Mouse (Mus musculus): Measurements from ENCODE around the gene Slc7a3. TPM values are rescaled to one million over a fixed set of nuclear protein-coding genes. Genes with fewer than 3 reads are reported as not detected.
A peak's percentile ranks its signal among the peaks of the same experiment; 100 is the strongest.

The Slc7a3 gene
- 0.67 and 1.0 TPM in 2 replicates for polyA plus RNA-seq (2014; fragmentation: Nextera tagmentation; extraction: Ambion mirVana)

GRCm38 (mm10) chrX:101085920-101086319 is at the start of gene Slc7a3:
Slc7a3 (minus strand) TSS chrX:101086020.
- H3K27ac ChIP-seq (replicated peaks in 1 of 2; ENCODE audit: control insufficient read depth in 1 of 2, insufficient read depth in 1 of 2, low read depth in 2 of 2, low read length in 2 of 2): no peak within 1 kb of the TSS
- ATAC-seq (ENCODE audit: insufficient number of reproducible peaks, insufficient read depth, low FRiP score, low read depth): no peak
- H3K4me3 ChIP-seq (ENCODE audit: control insufficient read depth in 1 of 2, insufficient read depth in 1 of 2, low read depth in 1 of 2, low read length in 2 of 2): peak within 1 kb of the TSS; percentile 26 to 31
- H3K36me3 ChIP-seq (ENCODE audit: control insufficient read depth, insufficient read depth, low read length): no peaks in the 10 kb centered on the region
- no peaks in the 10 kb centered on the region for H3K4me1 ChIP-seq (ENCODE audit: control insufficient read depth in 2 of 2, insufficient read depth in 2 of 2, low read length in 2 of 2)
- peaks cover 12% of the 10 kb centered on the region; the same call in 1 of the 2 replicates for H3K27me3 ChIP-seq (ENCODE audit: control insufficient read depth, insufficient read depth, low read length)
- peak within 1 kb of the TSS; percentile 65 for H3K4me2 ChIP-seq (ENCODE audit: low read length)
- WGBS: 30% methylated on average over 11 of the region's 11 CpGs
- H3K9ac ChIP-seq (ENCODE audit: low read length): 0 out of 2 replicates have a peak within 1 kb of the TSS, but pooled peaks have one; percentile 22
- H3K9me3 ChIP-seq (ENCODE audit: control insufficient read depth, low read length): no peaks in the 10 kb centered on the region

DNA sequence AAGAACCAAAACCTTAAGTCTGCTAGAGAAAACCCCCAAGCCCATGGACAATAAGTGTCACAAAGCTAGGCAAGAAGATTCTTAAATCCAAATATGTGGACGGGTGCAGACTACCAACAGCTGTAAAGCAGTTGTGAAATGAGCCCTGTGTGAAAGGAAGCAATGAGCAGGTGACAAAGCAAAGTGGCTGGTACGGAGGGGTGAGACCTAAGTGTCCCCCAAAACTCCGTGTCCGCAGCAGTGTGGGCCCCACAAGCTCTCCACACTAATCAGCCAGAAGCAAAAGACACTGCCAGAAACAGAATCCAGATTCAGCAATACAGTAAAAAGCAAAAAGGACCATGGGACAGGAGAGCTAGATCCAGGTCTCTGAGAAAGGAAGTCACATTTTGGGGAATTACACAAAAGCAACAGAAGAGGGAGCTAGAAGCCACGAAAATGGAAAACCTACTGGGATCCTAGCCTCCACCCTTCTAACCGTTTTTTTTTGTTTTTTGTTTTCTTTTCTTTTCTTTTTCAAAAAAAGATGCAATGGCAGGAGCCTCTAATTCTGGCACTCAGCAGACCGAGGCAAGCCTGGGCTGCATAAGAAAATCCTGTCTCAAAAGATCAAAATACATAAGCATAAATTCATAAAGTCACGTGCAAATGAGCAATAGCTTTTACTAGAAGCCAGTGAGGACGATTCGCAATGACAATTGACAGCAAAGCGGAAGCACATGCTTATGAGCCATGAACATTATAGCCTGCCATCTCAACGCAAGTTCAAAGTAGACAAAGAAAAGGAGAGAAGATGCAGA is 46.4 kb upstream of the Slc7a3 start:
- no peaks in the 10 kb centered on the region for H3K9me3 ChIP-seq (ENCODE audit: control insufficient read depth, low read length)
- peak overlapping the region in 1 of 2 experiments; percentile 19; a peak in 1 of 4 replicates for H3K4me3 ChIP-seq (ENCODE audit: control insufficient read depth in 1 of 2, insufficient read depth in 1 of 2, low read depth in 1 of 2, low read length in 2 of 2)
- H3K9ac ChIP-seq (ENCODE audit: low read length): no peak overlapping the region
- no peaks in the 10 kb centered on the region for H3K36me3 ChIP-seq (ENCODE audit: control insufficient read depth, insufficient read depth, low read length)
- ATAC-seq (ENCODE audit: insufficient number of reproducible peaks, insufficient read depth, low FRiP score, low read depth): no peak
- no peaks in the 10 kb centered on the region for H3K4me1 ChIP-seq (ENCODE audit: control insufficient read depth in 2 of 2, insufficient read depth in 2 of 2, low read length in 2 of 2)
- no peaks in the 10 kb centered on the region for H3K27me3 ChIP-seq (ENCODE audit: control insufficient read depth, insufficient read depth, low read length)
- WGBS: 38% methylated on average over 12 of the region's 12 CpGs
- no peak overlapping the region for H3K27ac ChIP-seq (replicated peaks in 1 of 2; ENCODE audit: control insufficient read depth in 1 of 2, insufficient read depth in 1 of 2, low read depth in 2 of 2, low read length in 2 of 2)
- H3K4me2 ChIP-seq (ENCODE audit: low read length): peak overlapping the region; percentile 54

DNA sequence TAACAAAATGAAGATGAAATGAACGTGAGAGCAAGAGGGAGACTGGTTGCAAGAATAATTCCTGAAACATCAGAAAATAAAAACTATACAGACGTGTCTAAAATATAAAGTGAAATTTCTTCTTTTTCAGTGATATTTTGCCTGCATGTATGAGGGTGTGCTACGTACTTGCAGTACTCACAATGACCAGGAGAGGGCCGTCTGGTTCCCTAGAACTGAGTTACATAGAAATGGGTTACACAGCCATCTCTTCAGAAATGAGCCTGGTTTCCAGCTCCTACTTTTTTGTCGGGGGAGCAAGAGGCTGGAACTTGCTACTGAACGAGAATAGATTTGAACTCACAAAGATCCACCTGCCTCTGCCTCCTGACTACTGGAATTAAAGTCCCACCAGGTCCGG is 45.2 kb upstream of the Slc7a3 start:
- H3K27ac ChIP-seq (replicated peaks in 1 of 2; ENCODE audit: control insufficient read depth in 1 of 2, insufficient read depth in 1 of 2, low read depth in 2 of 2, low read length in 2 of 2): no peak overlapping the region
- H3K27me3 ChIP-seq (ENCODE audit: control insufficient read depth, insufficient read depth, low read length): no peaks in the 10 kb centered on the region
- ATAC-seq (ENCODE audit: insufficient number of reproducible peaks, insufficient read depth, low FRiP score, low read depth): no peak
- H3K4me3 ChIP-seq (ENCODE audit: control insufficient read depth in 1 of 2, insufficient read depth in 1 of 2, low read depth in 1 of 2, low read length in 2 of 2): no peak overlapping the region
- no peak overlapping the region for H3K4me2 ChIP-seq (ENCODE audit: low read length)
- no peaks in the 10 kb centered on the region for H3K9me3 ChIP-seq (ENCODE audit: control insufficient read depth, low read length)
- H3K9ac ChIP-seq (ENCODE audit: low read length): no peak overlapping the region
- H3K36me3 ChIP-seq (ENCODE audit: control insufficient read depth, insufficient read depth, low read length): no peaks in the 10 kb centered on the region
- 26% methylated on average over 7 of the region's 7 CpGs for WGBS
- peaks cover 0 to 4% of the 10 kb centered on the region in 2 experiments; a peak in 2 of 4 replicates for H3K4me1 ChIP-seq (ENCODE audit: control insufficient read depth in 2 of 2, insufficient read depth in 2 of 2, low read length in 2 of 2)

- ATAC-seq (ENCODE audit: insufficient number of reproducible peaks, insufficient read depth, low FRiP score, low read depth): no peak
- no peak overlapping the region for H3K4me3 ChIP-seq (ENCODE audit: control insufficient read depth in 1 of 2, insufficient read depth in 1 of 2, low read depth in 1 of 2, low read length in 2 of 2)
- no peaks in the 10 kb centered on the region for H3K9me3 ChIP-seq (ENCODE audit: control insufficient read depth, low read length)
- no peak overlapping the region for H3K27ac ChIP-seq (replicated peaks in 1 of 2; ENCODE audit: control insufficient read depth in 1 of 2, insufficient read depth in 1 of 2, low read depth in 2 of 2, low read length in 2 of 2)
- no peaks in the 10 kb centered on the region for H3K27me3 ChIP-seq (ENCODE audit: control insufficient read depth, insufficient read depth, low read length)
- WGBS: 80% methylated on average over 2 of the region's 2 CpGs
- no peak overlapping the region for H3K9ac ChIP-seq (ENCODE audit: low read length)
- peaks cover 0 to 4% of the 10 kb centered on the region in 2 experiments; a peak in 2 of 4 replicates for H3K4me1 ChIP-seq (ENCODE audit: control insufficient read depth in 2 of 2, insufficient read depth in 2 of 2, low read length in 2 of 2)
- H3K4me2 ChIP-seq (ENCODE audit: low read length): no peak overlapping the region
- no peaks in the 10 kb centered on the region for H3K36me3 ChIP-seq (ENCODE audit: control insufficient read depth, insufficient read depth, low read length)
Observed at GRCm38 (mm10) chrX:101128559-101128958, 42.7 kb upstream of the Slc7a3 start.

DNA sequence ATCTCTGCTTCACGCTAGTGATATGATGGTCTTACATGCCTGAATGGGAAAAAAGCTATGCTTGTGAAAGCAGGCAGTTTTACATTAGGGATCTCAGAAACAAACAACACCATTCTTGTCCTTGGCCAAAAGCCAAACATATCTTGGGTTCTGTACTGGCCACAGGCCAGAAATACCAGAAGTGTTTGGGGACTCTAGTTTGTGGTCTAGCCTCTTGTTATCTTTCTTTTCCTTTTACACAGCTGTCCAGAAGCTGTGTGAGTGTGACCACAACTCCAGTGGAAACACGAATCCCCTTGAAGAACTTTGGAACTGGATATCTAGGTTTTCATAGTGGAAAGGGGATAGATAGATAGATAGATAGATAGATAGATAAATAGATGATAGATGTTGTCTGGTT is 41.2 kb upstream of the Slc7a3 start:
- WGBS: 33% methylated on average over 2 of the region's 2 CpGs
- ATAC-seq (ENCODE audit: insufficient number of reproducible peaks, insufficient read depth, low FRiP score, low read depth): no peak
- H3K9me3 ChIP-seq (ENCODE audit: control insufficient read depth, low read length): no peaks in the 10 kb centered on the region
- H3K4me3 ChIP-seq (ENCODE audit: control insufficient read depth in 1 of 2, insufficient read depth in 1 of 2, low read depth in 1 of 2, low read length in 2 of 2): no peak overlapping the region
- H3K36me3 ChIP-seq (ENCODE audit: control insufficient read depth, insufficient read depth, low read length): no peaks in the 10 kb centered on the region
- no peak overlapping the region for H3K9ac ChIP-seq (ENCODE audit: low read length)
- H3K4me1 ChIP-seq (ENCODE audit: control insufficient read depth in 2 of 2, insufficient read depth in 2 of 2, low read length in 2 of 2): peaks cover 0 to 4% of the 10 kb centered on the region in 2 experiments; a peak in 2 of 4 replicates
- no peaks in the 10 kb centered on the region for H3K27me3 ChIP-seq (ENCODE audit: control insufficient read depth, insufficient read depth, low read length)
- H3K27ac ChIP-seq (replicated peaks in 1 of 2; ENCODE audit: control insufficient read depth in 1 of 2, insufficient read depth in 1 of 2, low read depth in 2 of 2, low read length in 2 of 2): peak overlapping the region; percentile 41 to 70; a peak in 1 of 4 replicates
- H3K4me2 ChIP-seq (ENCODE audit: low read length): peak overlapping the region; percentile 9; the same call in 1 of the 2 replicates

DNA sequence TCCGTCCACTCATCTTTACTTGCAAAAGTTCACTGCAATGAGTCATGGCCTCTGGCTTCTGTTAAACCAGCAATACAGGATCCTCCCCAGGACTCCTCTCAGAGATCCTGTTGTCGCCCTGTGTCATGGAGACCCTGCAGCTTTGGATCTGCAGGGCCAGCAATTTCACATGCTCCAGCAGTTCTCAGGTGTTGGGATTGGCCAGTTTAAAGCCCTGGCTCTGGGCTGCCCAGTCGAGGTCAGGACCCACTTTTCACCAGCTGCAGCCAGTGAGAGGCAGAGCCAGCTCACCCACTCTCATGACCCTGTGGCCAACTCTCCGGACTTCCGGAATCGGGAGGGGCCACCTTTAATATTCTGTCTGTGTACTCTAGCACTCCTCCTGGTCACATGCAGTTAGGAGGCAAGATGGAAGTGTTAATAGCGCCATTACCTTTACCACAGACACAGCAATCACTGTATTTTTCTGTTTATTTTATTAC is 40.7 kb upstream of the Slc7a3 start:
- H3K36me3 ChIP-seq (ENCODE audit: control insufficient read depth, insufficient read depth, low read length): no peaks in the 10 kb centered on the region
- peak overlapping the region; percentile 41 to 70; a peak in 3 of 4 replicates for H3K27ac ChIP-seq (replicated peaks in 1 of 2; ENCODE audit: control insufficient read depth in 1 of 2, insufficient read depth in 1 of 2, low read depth in 2 of 2, low read length in 2 of 2)
- 42% methylated on average over 7 of the region's 7 CpGs for WGBS
- peaks cover 0 to 4% of the 10 kb centered on the region in 2 experiments; a peak in 2 of 4 replicates for H3K4me1 ChIP-seq (ENCODE audit: control insufficient read depth in 2 of 2, insufficient read depth in 2 of 2, low read length in 2 of 2)
- 0 out of 2 replicates have a peak, but pooled peaks have one; percentile 59 for ATAC-seq (ENCODE audit: insufficient number of reproducible peaks, insufficient read depth, low FRiP score, low read depth)
- peak overlapping the region; percentile 9; the same call in 1 of the 2 replicates for H3K4me2 ChIP-seq (ENCODE audit: low read length)
- no peak overlapping the region for H3K4me3 ChIP-seq (ENCODE audit: control insufficient read depth in 1 of 2, insufficient read depth in 1 of 2, low read depth in 1 of 2, low read length in 2 of 2)
- H3K9ac ChIP-seq (ENCODE audit: low read length): no peak overlapping the region
- H3K9me3 ChIP-seq (ENCODE audit: control insufficient read depth, low read length): no peaks in the 10 kb centered on the region
- no peaks in the 10 kb centered on the region for H3K27me3 ChIP-seq (ENCODE audit: control insufficient read depth, insufficient read depth, low read length)

DNA sequence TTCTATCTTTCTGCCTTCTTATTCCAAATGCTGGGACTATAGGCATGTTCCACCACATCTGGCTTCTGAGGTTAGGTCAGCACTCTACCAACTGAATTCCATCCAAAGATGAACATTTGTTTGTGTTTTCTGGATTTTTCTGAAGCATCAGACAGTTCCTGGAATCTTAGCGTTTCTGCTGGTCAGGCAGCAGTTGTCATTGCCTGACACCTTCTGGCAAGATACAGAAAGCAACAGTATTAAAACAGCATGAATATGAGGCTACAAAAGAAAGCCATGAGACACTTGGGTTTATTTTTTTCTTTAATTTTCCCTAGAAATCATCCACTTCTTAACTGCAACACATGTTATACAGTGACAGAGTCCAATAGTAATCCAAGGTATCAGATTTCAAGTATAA is 34.7 kb upstream of the Slc7a3 start:
- 50% methylated on average over 1 of the region's 1 CpGs for WGBS

More for the DNA sequence above, 34.7 kb upstream of the Slc7a3 start:
- Histone ChIP-seq H3K27me3 (ENCODE audit: control insufficient read depth, insufficient read depth, low read length) (no peaks in the 10 kb centered on the region), H3K9me3 (ENCODE audit: control insufficient read depth, low read length) (no peaks in the 10 kb centered on the region), H3K27ac (replicated peaks in 1 of 2; ENCODE audit: control insufficient read depth in 1 of 2, insufficient read depth in 1 of 2, low read depth in 2 of 2, low read length in 2 of 2) (no peak overlapping the region), H3K4me2 (ENCODE audit: low read length) (no peak overlapping the region), H3K9ac (ENCODE audit: low read length) (no peak overlapping the region), H3K4me1 (ENCODE audit: control insufficient read depth in 2 of 2, insufficient read depth in 2 of 2, low read length in 2 of 2) (no peaks in the 10 kb centered on the region), H3K4me3 (ENCODE audit: control insufficient read depth in 1 of 2, insufficient read depth in 1 of 2, low read depth in 1 of 2, low read length in 2 of 2) (no peak overlapping the region), H3K36me3 (ENCODE audit: control insufficient read depth, insufficient read depth, low read length) (no peaks in the 10 kb centered on the region)
- no peak for ATAC-seq (ENCODE audit: insufficient number of reproducible peaks, insufficient read depth, low FRiP score, low read depth)
